18 mouse cellular contexts compared by ENCODE assay signal in the genomic region with DNA sequence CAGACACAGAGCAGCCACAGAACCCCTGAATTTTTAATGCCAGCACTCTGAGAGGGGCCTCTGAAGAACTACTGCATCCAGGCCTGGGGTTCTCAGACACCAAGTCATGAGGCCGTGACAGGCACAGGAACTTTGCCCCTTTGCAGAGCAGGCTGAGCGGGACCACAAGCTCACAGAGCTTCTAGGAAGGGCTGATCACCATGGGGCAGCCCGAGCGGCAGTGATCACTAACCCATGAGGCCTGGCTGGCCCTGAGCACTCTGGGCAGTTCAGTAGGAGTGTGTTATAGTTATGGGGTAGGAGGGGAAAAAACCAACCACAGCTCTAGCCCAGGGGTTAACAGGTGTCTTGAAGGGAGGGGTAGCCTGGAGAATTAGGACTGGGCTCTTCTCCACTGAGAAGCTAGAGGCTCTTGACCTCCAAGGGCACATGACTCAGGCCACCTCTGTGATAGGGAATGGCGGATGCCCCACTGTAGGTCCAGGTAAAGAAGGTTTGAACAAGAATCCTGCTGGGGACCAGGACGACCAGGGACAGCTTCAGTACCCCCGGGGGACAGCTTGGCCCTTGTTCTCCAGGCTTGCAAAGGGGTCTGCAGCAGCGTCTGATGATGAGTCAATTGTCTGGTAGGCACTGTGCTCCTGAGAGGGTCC. TPM values are rescaled to one million over a fixed set of nuclear protein-coding genes. Genes with fewer than 3 reads are reported as not detected.
"Had no signal": no experiment of that assay in that cellular context is flagged by ENCODE, and none has a peak within 500 bp of the region (broad histone marks: within the 10 kb centered on the region; RNA-seq: fewer than 3 reads in every experiment).

No protein-coding gene starts in this region.

- H3K27me3 ChIP-seq: limb, embryonic 13.5 days; liver, embryonic 15.5 days had no signal

- DNase-seq: layer of hippocampus, adult 9-11 months; liver; lung, adult 2 months; lung, postnatal 14 days; lung, postnatal 4 days; midbrain, embryonic 14.5 days; thymus, adult 2 months; thymus, postnatal 14 days had no signal

- H3K9ac ChIP-seq: liver, embryonic 12.5 days; liver, embryonic 15.5 days had no signal

- H3K9me3 ChIP-seq: limb, embryonic 10.5 days; limb, embryonic 13.5 days; liver, embryonic 12.5 days; liver, embryonic 15.5 days had no signal

- H3K4me2 ChIP-seq: limb, embryonic 13.5 days; liver, embryonic 12.5 days; liver, embryonic 15.5 days; midbrain, embryonic 11.5 days had no signal

- H3K27ac ChIP-seq: layer of hippocampus, adult 2 months; limb, embryonic 10.5 days; limb, embryonic 13.5 days; liver, embryonic 12.5 days; liver, embryonic 15.5 days; stomach, postnatal 0 days had no signal

- ATAC-seq: intestine, postnatal 0 days; liver, embryonic 12.5 days had no signal

- H3K4me3 ChIP-seq: layer of hippocampus, adult 2 months; limb, embryonic 10.5 days; limb, embryonic 13.5 days; liver, embryonic 12.5 days; liver, embryonic 15.5 days had no signal

RNA-seq across cellular contexts. Expression of a gene that starts 50.4 kb away (rescaled TPM):
- total RNA-seq: megakaryocyte progenitor cell, adult 5-6 weeks; megakaryocyte-erythroid progenitor cell, adult 5-6 weeks had no signal
- polyA plus RNA-seq: stomach, postnatal 0 days had no signal
